Mouse (Mus musculus): ENCODE measurements around the gene Crybb2. TPM values are rescaled to one million over a fixed set of nuclear protein-coding genes. Genes with fewer than 3 reads are reported as not detected.

Crybb2 gene
- total RNA-seq, 1 experiment = not detected

- DNase-seq (ENCODE audit: low read depth, low spot score) = no peak
- TF ChIP-seq ZNF384 (IDR thresholded peaks at IDR 0.05; ENCODE audit: low read depth, low read length) (no peak), HCFC1 (IDR thresholded peaks at IDR 0.05; ENCODE audit: borderline replicate concordance, insufficient read depth, low read length) (no peak), CHD2 (IDR thresholded peaks at IDR 0.05; ENCODE audit: low read depth, low read length) (no peak), ZC3H11A (IDR thresholded peaks at IDR 0.05; ENCODE audit: borderline replicate concordance, low read depth, low read length) (no peak), MAFK (IDR thresholded peaks at IDR 0.05; ENCODE audit: insufficient read depth, low read depth, low read length) (no peak)
- H3K9me3 ChIP-seq (ENCODE audit: control insufficient read depth, insufficient read depth, low read depth, low read length) = no peaks in the 10 kb centered on the region
- H3K4me3 ChIP-seq (ENCODE audit: insufficient read depth in 1 of 2, low read depth in 1 of 2, low read length in 2 of 2, poor library complexity in 1 of 2, severe bottlenecking in 1 of 2) = peak overlapping the region in 1 of 2 experiments; percentile 24; a peak in 1 of 4 replicates
- H3K36me3 ChIP-seq (ENCODE audit: control insufficient read depth, insufficient read depth, low read length, poor library complexity, severe bottlenecking) = no peaks in the 10 kb centered on the region
- no peak overlapping the region for H3K9ac ChIP-seq (ENCODE audit: insufficient read depth, low read depth, low read length, poor library complexity, severe bottlenecking)
- no peak overlapping the region for H3K27ac ChIP-seq (ENCODE audit: insufficient read depth, low read depth, low read length, poor library complexity, severe bottlenecking)
- in situ Hi-C loops (cut with MboI; ENCODE audit: low sequenced_read_pairs in 2 of 2, unreplicated experiment in 2 of 2) = no loop called here
- H3K4me1 ChIP-seq (ENCODE audit: control insufficient read depth in 2 of 2, insufficient read depth in 2 of 2, low read length in 2 of 2, poor library complexity in 1 of 2) = 0 out of 4 replicates have a peak, but pooled peaks cover 0 to 2% of the 10 kb centered on the region in 2 experiments
Observed at GRCm38 (mm10) chr5:113024154-113024764, 45.7 kb downstream of the Crybb2 start.

- H3K4me3 ChIP-seq (ENCODE audit: insufficient read depth in 1 of 2, low read depth in 1 of 2, low read length in 2 of 2, poor library complexity in 1 of 2, severe bottlenecking in 1 of 2) = no peak overlapping the region
- no peak for TF ChIP-seq ZNF384 (IDR thresholded peaks at IDR 0.05; ENCODE audit: low read depth, low read length)
- TF ChIP-seq HCFC1 (IDR thresholded peaks at IDR 0.05; ENCODE audit: borderline replicate concordance, insufficient read depth, low read length) = no peak
- TF ChIP-seq ZC3H11A (IDR thresholded peaks at IDR 0.05; ENCODE audit: borderline replicate concordance, low read depth, low read length) = no peak
- TF ChIP-seq MAFK (IDR thresholded peaks at IDR 0.05; ENCODE audit: insufficient read depth, low read depth, low read length) = no peak
- no peak for TF ChIP-seq CHD2 (IDR thresholded peaks at IDR 0.05; ENCODE audit: low read depth, low read length)
- H3K27ac ChIP-seq (ENCODE audit: insufficient read depth, low read depth, low read length, poor library complexity, severe bottlenecking) = no peak overlapping the region
- H3K4me1 ChIP-seq (ENCODE audit: control insufficient read depth in 2 of 2, insufficient read depth in 2 of 2, low read length in 2 of 2, poor library complexity in 1 of 2) = peaks cover 0 to 9% of the 10 kb centered on the region in 2 experiments; a peak in 2 of 4 replicates
- H3K9ac ChIP-seq (ENCODE audit: insufficient read depth, low read depth, low read length, poor library complexity, severe bottlenecking) = no peak overlapping the region
- H3K36me3 ChIP-seq (ENCODE audit: control insufficient read depth, insufficient read depth, low read length, poor library complexity, severe bottlenecking) = no peaks in the 10 kb centered on the region
- H3K9me3 ChIP-seq (ENCODE audit: control insufficient read depth, insufficient read depth, low read depth, low read length) = no peaks in the 10 kb centered on the region
- no peak for DNase-seq (ENCODE audit: low read depth, low spot score)
- in situ Hi-C loops (cut with MboI; ENCODE audit: low sequenced_read_pairs in 2 of 2, unreplicated experiment in 2 of 2) = no loop called here
Observed at GRCm38 (mm10) chr5:113018190-113018589, 51.7 kb downstream of the Crybb2 start.

GRCm38 (mm10) chr5:113017004-113017403 is 52.9 kb downstream of the Crybb2 start:
- no peak overlapping the region for H3K27ac ChIP-seq (ENCODE audit: insufficient read depth, low read depth, low read length, poor library complexity, severe bottlenecking)
- H3K9ac ChIP-seq (ENCODE audit: insufficient read depth, low read depth, low read length, poor library complexity, severe bottlenecking) = no peak overlapping the region
- in situ Hi-C loops (cut with MboI; ENCODE audit: low sequenced_read_pairs in 2 of 2, unreplicated experiment in 2 of 2) = no loop called here
- no peak for DNase-seq (ENCODE audit: low read depth, low spot score)
- H3K4me3 ChIP-seq (ENCODE audit: insufficient read depth in 1 of 2, low read depth in 1 of 2, low read length in 2 of 2, poor library complexity in 1 of 2, severe bottlenecking in 1 of 2) = no peak overlapping the region
- no peaks in the 10 kb centered on the region for H3K9me3 ChIP-seq (ENCODE audit: control insufficient read depth, insufficient read depth, low read depth, low read length)
- H3K4me1 ChIP-seq (ENCODE audit: control insufficient read depth in 2 of 2, insufficient read depth in 2 of 2, low read length in 2 of 2, poor library complexity in 1 of 2) = peaks cover 0 to 9% of the 10 kb centered on the region in 2 experiments; a peak in 2 of 4 replicates
- TF ChIP-seq ZNF384 (IDR thresholded peaks at IDR 0.05; ENCODE audit: low read depth, low read length) (no peak), MAFK (IDR thresholded peaks at IDR 0.05; ENCODE audit: insufficient read depth, low read depth, low read length) (no peak), CHD2 (IDR thresholded peaks at IDR 0.05; ENCODE audit: low read depth, low read length) (no peak), HCFC1 (IDR thresholded peaks at IDR 0.05; ENCODE audit: borderline replicate concordance, insufficient read depth, low read length) (no peak), ZC3H11A (IDR thresholded peaks at IDR 0.05; ENCODE audit: borderline replicate concordance, low read depth, low read length) (no peak)
- no peaks in the 10 kb centered on the region for H3K36me3 ChIP-seq (ENCODE audit: control insufficient read depth, insufficient read depth, low read length, poor library complexity, severe bottlenecking)

GRCm38 (mm10) chr5:113015236-113016061 is 54.5 kb downstream of the Crybb2 start, which contains the start of gene Grk3:
Grk3 (minus strand) TSS chr5:113015791.
- H3K4me3 ChIP-seq (ENCODE audit: insufficient read depth in 1 of 2, low read depth in 1 of 2, low read length in 2 of 2, poor library complexity in 1 of 2, severe bottlenecking in 1 of 2) = peak within 1 kb of the TSS; percentile 81 to 83
- H3K36me3 ChIP-seq (ENCODE audit: control insufficient read depth, insufficient read depth, low read length, poor library complexity, severe bottlenecking) = no peaks in the 10 kb centered on the region
- peaks cover 0 to 9% of the 10 kb centered on the region in 2 experiments; a peak in 2 of 4 replicates for H3K4me1 ChIP-seq (ENCODE audit: control insufficient read depth in 2 of 2, insufficient read depth in 2 of 2, low read length in 2 of 2, poor library complexity in 1 of 2)
- H3K27ac ChIP-seq (ENCODE audit: insufficient read depth, low read depth, low read length, poor library complexity, severe bottlenecking) = no peak within 1 kb of the TSS
- in situ Hi-C loops (cut with MboI; ENCODE audit: low sequenced_read_pairs in 2 of 2, unreplicated experiment in 2 of 2) = no loop called here
- DNase-seq (ENCODE audit: low read depth, low spot score) = peak; percentile 70
- H3K9ac ChIP-seq (ENCODE audit: insufficient read depth, low read depth, low read length, poor library complexity, severe bottlenecking) = peak within 1 kb of the TSS; percentile 79
- TF ChIP-seq HCFC1 (IDR thresholded peaks at IDR 0.05; ENCODE audit: borderline replicate concordance, insufficient read depth, low read length) (no peak), ZNF384 (IDR thresholded peaks at IDR 0.05; ENCODE audit: low read depth, low read length) (no peak), ZC3H11A (IDR thresholded peaks at IDR 0.05; ENCODE audit: borderline replicate concordance, low read depth, low read length) (no peak), CHD2 (IDR thresholded peaks at IDR 0.05; ENCODE audit: low read depth, low read length) (no peak), MAFK (IDR thresholded peaks at IDR 0.05; ENCODE audit: insufficient read depth, low read depth, low read length) (no peak)
- no peaks in the 10 kb centered on the region for H3K9me3 ChIP-seq (ENCODE audit: control insufficient read depth, insufficient read depth, low read depth, low read length)

All from ES-E14 (cell line).